Mouse (Mus musculus) forebrain, embryonic 15.5 days (tissue): Measurements from ENCODE around the gene Agpat4. TPM values are rescaled to one million over a fixed set of nuclear protein-coding genes. Genes with fewer than 3 reads are reported as not detected.

Experiments
- ATAC-seq: fragments of 200-750 bp; cut with Nextera tagmentation; replicated peaks from 2 replicates; pipeline ENCODE4 v1.8.0; 2017; ENCODE audit warnings: mild to moderate bottlenecking, moderate TSS enrichment, moderate library complexity
- H3K27ac ChIP-seq: fragments of 300-500 bp; sonication (generic); replicated peaks from 2 replicates; pipeline ENCODE4 v1.5.1; 2015; ENCODE audit warnings: mild to moderate bottlenecking, inconsistent platforms
- H3K27me3 ChIP-seq: fragments of 300-500 bp; sonication (generic); 2 replicates; pipeline ENCODE4 v1.6.1; 2015; ENCODE audit warnings: inconsistent platforms
- H3K36me3 ChIP-seq: fragments of 300-500 bp; sonication (generic); 2 replicates; pipeline ENCODE4 v1.6.1; 2015; ENCODE audit warnings: mild to moderate bottlenecking, inconsistent platforms
- H3K4me1 ChIP-seq: fragments of 300-500 bp; sonication (generic); 2 replicates; pipeline ENCODE4 v1.6.1; 2015; ENCODE audit warnings: inconsistent platforms
- H3K4me2 ChIP-seq: fragments of 300-500 bp; sonication (generic); replicated peaks from 2 replicates; pipeline ENCODE4 v1.6.1; 2015; ENCODE audit warnings: mild to moderate bottlenecking, inconsistent platforms
- H3K4me3 ChIP-seq: fragments of 300-500 bp; sonication (generic); 2 replicates; pipeline ENCODE4 v1.5.1; 2015; ENCODE audit warnings: mild to moderate bottlenecking, inconsistent platforms
- H3K9ac ChIP-seq: fragments of 300-500 bp; sonication (generic); replicated peaks from 2 replicates; pipeline ENCODE4 v1.6.1; 2015; ENCODE audit warnings: mild to moderate bottlenecking, inconsistent platforms
- H3K9me3 ChIP-seq: fragments of 300-500 bp; sonication (generic); 2 replicates; pipeline ENCODE4 v1.6.1; 2016; ENCODE audit warnings: inconsistent platforms
- WGBS: fragments of 180-500 bp; shearing (Covaris S2); methylation state at CpG from one replicate; pipeline ENCODE4 v1.1.7; 2015; ENCODE audit warnings: mixed read lengths; 5-methylcytosine and 5-hydroxymethylcytosine counted together
- polyA plus RNA-seq: library from polyadenylated mRNA; unstranded; fragments of >200 nt; fragmentation: Nextera tagmentation; extraction: Ambion mirVana; gene quantifications from 2 replicates; pipeline ENCODE4 v1.2.1, GENCODE M21; 2015

Gene Agpat4
- polyA plus RNA-seq, 1 experiment from 2014 or later: 54.7 TPM

DNA sequence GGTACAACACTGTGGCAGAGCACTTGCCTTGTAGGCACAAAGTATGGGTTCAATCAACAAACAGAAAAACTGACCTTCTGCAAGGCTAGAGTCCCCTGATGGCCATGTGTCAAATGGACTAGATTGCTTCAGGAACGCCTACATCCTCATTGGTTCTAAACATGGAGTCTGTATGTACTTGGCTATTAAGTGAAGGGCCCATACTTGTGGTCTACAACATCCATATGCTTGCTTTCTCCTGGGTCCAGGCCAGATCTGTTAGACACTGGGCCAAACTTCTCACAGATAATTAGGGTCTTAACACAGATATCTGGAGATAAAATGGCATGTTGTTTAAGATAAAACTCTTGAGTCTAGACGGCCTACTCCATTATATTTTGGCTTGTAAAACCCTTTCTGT lies 61.3 kb downstream of the Agpat4 start:
- no peak overlapping the region for H3K4me2 ChIP-seq
- H3K27ac ChIP-seq: no peak overlapping the region
- WGBS: 57% methylated on average over 2 of the region's 2 CpGs
- ATAC-seq: no peak
- peaks cover 26% of the 10 kb centered on the region for H3K4me1 ChIP-seq
- no peaks in the 10 kb centered on the region for H3K36me3 ChIP-seq
- no peak overlapping the region for H3K9ac ChIP-seq
- H3K9me3 ChIP-seq: 0 out of 2 replicates have a peak, but pooled peaks cover 2% of the 10 kb centered on the region
- no peaks in the 10 kb centered on the region for H3K27me3 ChIP-seq
- H3K4me3 ChIP-seq: no peak overlapping the region

DNA sequence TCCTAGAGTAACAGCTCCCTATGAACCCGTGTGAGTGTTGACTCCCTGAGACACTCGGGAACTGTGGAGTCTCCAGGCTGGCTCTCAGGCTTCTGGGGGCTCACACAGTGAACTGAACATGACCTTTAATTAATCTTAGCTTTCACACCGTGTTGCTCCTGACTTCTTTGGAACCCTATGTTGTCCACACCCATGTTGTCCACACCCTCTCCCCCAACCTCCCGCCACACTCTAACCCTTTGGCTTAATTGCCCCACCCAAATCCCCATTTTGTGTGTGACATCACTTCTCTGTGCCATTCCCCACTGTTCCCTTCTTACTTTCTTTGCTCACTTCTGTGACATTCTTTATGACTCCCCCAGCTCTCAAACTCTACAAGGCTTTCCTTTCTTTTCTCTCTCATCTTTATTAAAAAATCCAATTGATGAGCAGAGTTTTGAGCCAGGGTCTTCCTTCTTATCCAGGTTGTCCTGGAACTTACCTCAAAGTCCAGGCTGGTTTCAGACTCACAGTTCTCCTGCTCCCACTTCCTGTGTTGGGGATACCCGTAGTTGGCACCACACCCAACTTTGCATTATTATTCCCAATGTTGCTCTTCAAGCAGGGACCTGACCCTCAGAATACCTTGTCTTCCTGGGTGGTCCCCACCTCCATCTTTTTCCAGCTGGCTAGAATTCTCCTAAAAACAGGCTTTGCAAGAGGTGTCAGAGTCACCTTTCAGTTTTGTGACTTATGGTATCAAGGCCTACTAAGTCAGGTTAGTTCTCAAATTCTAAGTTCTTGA lies 64.4 kb downstream of the Agpat4 start:
- Histone ChIP-seq H3K27me3 (no peaks in the 10 kb centered on the region), H3K4me1 (peaks cover 36% of the 10 kb centered on the region), H3K9ac (no peak overlapping the region), H3K9me3 (no peaks in the 10 kb centered on the region), H3K27ac (no peak overlapping the region), H3K36me3 (no peaks in the 10 kb centered on the region), H3K4me2 (no peak overlapping the region), H3K4me3 (no peak overlapping the region)
- WGBS: 88% methylated on average over 5 of the region's 5 CpGs
- ATAC-seq: no peak

DNA sequence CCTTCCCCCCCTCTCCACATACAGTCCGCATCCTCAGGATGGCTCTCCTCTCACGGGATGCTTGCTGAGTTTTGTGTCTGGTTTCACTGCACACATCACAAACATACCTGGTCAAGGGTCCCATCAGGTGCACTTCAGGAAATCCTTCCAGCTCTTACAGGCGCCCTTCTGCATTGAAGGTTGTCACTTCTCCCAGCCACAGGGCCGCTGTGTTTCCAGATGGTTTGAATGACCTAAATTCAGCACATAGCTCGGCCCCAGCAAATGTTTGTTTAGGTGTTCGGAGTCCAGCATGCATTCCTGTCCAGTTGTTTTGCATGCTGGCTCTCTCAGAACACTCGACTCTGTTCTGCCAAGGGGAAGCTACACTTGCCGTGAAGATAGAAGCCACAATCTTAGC lies 65.8 kb downstream of the Agpat4 start:
- no peak for ATAC-seq
- no peaks in the 10 kb centered on the region for H3K9me3 ChIP-seq
- no peak overlapping the region for H3K27ac ChIP-seq
- H3K27me3 ChIP-seq: no peaks in the 10 kb centered on the region
- peaks cover 34% of the 10 kb centered on the region for H3K4me1 ChIP-seq
- no peak overlapping the region for H3K4me3 ChIP-seq
- WGBS: 82% methylated on average over 8 of the region's 8 CpGs
- H3K9ac ChIP-seq: no peak overlapping the region
- no peaks in the 10 kb centered on the region for H3K36me3 ChIP-seq
- H3K4me2 ChIP-seq: no peak overlapping the region

DNA sequence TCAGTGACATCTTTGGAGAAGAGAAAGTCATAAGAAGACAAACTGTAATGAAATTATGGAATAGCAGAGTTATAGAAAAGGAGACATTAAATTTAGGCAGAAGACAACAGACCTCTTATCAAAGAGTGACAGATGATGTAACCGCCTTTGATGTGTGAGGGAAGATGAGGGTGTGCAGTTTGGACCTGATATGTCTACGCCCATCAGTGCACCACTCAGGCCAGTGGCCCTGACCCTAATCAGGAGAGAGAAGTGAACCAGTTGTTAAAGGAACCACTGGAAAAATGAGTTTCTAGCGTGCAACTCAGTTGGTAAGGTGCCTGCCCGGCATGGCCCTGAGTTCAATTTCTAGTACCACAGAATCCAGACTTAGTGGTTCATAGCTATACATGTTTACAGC lies 67.4 kb downstream of the Agpat4 start:
- H3K4me2 ChIP-seq: no peak overlapping the region
- H3K36me3 ChIP-seq: no peaks in the 10 kb centered on the region
- 95% methylated on average over 4 of the region's 4 CpGs for WGBS
- no peaks in the 10 kb centered on the region for H3K9me3 ChIP-seq
- no peak overlapping the region for H3K4me3 ChIP-seq
- H3K4me1 ChIP-seq: peaks cover 19% of the 10 kb centered on the region
- no peak for ATAC-seq
- no peak overlapping the region for H3K27ac ChIP-seq
- no peak overlapping the region for H3K9ac ChIP-seq
- H3K27me3 ChIP-seq: no peaks in the 10 kb centered on the region

DNA sequence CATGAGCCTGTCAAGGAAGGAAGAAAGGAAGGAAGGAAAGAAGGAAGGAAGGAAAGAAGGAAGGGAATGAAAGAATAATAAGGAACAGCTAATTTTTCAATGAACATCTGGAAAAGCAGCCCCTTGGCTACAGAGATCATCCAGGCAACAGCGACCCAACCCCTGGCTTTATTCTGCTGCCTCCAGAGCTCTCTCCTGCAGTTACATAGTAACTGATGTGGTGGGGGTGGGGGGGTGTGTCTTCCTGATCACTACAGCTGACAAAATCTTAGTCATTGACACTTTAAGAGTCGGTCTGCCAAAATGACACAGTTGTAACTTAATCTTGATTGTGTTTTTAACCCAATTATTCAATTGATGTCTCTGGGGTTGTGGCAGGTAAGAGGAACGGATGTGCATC lies 67.8 kb downstream of the Agpat4 start:
- H3K36me3 ChIP-seq: no peaks in the 10 kb centered on the region
- H3K4me1 ChIP-seq: peaks cover 16% of the 10 kb centered on the region
- H3K4me2 ChIP-seq: no peak overlapping the region
- no peak overlapping the region for H3K4me3 ChIP-seq
- no peak for ATAC-seq
- H3K9me3 ChIP-seq: no peaks in the 10 kb centered on the region
- no peaks in the 10 kb centered on the region for H3K27me3 ChIP-seq
- no peak overlapping the region for H3K9ac ChIP-seq
- H3K27ac ChIP-seq: no peak overlapping the region
- 82% methylated on average over 3 of the region's 3 CpGs for WGBS

DNA sequence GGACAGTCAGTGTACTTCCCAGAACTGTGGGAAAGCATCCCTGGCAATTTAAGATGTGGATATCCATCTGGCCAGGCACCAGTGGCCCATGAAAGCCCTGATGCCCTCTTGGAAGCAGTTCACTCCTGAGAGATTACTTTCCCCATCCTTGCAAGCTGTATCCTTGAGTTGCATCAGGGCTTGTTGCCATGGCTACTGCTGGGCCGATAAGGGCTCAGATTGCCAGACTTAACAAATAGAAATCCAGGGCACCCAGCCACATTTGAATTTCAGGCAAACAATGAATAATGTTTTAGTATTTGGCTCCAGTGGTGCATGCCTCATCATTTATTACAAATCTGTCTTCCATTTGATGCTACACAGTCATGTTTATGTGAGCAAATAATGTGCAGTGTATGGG lies 69.3 kb downstream of the Agpat4 start:
- H3K36me3 ChIP-seq: no peaks in the 10 kb centered on the region
- no peaks in the 10 kb centered on the region for H3K9me3 ChIP-seq
- H3K4me2 ChIP-seq: no peak overlapping the region
- no peak overlapping the region for H3K9ac ChIP-seq
- peaks cover 14% of the 10 kb centered on the region for H3K4me1 ChIP-seq
- 9% methylated on average over 1 of the region's 1 CpGs for WGBS
- no peak overlapping the region for H3K4me3 ChIP-seq
- H3K27me3 ChIP-seq: no peaks in the 10 kb centered on the region
- H3K27ac ChIP-seq: peak overlapping the region; percentile 45; the same call in 1 of the 2 replicates
- 0 out of 2 replicates have a peak, but pooled peaks have one; percentile 58 for ATAC-seq

DNA sequence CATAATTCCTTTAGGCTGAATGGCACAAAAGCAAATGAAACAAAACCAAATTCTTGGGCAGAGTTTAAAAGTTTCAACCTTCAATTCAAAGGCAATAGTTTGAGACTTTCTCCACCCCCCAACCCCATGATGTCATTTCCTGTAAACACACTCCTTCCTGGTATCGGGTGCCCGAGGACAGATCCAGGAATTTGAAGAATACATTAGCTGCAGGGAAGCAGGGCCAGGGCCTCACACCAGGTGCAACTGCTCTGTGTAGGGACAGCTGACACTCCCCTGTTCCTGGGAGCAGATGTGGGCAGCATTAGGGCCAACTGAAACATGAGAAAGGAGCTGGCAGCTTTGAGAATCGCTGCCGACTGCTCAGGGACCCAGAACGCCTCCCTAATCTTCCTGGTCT lies 76.6 kb downstream of the Agpat4 start:
- H3K27me3 ChIP-seq: no peaks in the 10 kb centered on the region
- H3K36me3 ChIP-seq: 0 out of 2 replicates have a peak, but pooled peaks cover 4% of the 10 kb centered on the region
- no peak overlapping the region for H3K9ac ChIP-seq
- ATAC-seq: no peak
- 0 out of 2 replicates have a peak, but pooled peaks cover 6% of the 10 kb centered on the region for H3K4me1 ChIP-seq
- no peak overlapping the region for H3K4me2 ChIP-seq
- no peaks in the 10 kb centered on the region for H3K9me3 ChIP-seq
- no peak overlapping the region for H3K4me3 ChIP-seq
- H3K27ac ChIP-seq: no peak overlapping the region
- 66% methylated on average over 5 of the region's 5 CpGs for WGBS

DNA sequence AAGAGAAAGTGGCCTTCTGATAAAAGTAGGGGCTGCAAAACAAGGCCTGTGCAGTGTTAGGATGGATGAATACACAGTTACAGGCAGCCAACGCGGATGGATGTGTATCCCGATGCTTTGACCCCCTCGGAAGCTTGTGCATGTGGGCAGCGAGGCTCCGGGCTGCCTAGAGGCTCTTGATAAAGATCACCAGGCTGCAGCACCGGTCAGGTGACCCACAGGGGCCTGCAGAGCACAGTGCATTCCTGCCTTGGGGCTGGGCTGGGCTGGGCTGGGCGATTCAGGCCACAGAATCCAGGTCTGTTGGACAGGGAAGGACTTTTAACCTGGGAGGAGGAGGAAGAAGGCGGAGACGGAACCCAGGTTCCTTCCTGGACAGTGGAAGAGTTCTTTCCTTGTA lies 77.1 kb downstream of the Agpat4 start:
- ATAC-seq: no peak
- 87% methylated on average over 10 of the region's 10 CpGs for WGBS
- H3K27me3 ChIP-seq: no peaks in the 10 kb centered on the region
- H3K4me3 ChIP-seq: no peak overlapping the region
- 0 out of 2 replicates have a peak, but pooled peaks cover 4% of the 10 kb centered on the region for H3K36me3 ChIP-seq
- no peak overlapping the region for H3K9ac ChIP-seq
- no peak overlapping the region for H3K4me2 ChIP-seq
- H3K27ac ChIP-seq: no peak overlapping the region
- H3K9me3 ChIP-seq: no peaks in the 10 kb centered on the region
- 0 out of 2 replicates have a peak, but pooled peaks cover 8% of the 10 kb centered on the region for H3K4me1 ChIP-seq

DNA sequence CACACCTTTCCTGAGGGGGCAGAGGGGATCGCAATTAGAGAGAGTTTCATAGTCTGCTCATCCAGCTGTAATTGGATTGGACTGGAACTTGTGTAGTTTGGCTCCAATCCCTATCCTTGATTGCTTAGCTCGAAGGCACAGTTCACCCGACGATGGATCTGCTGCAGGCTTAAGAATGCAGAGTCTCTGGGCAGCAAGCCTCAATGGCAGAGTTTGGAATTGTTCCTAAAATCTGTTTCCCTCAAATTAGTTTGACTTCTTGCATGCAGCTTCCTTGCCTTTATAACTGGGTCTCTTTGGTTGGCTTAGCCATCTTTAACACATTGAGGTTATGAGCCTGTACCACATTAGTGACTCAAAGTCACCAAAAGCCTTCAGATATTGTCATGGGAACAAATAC lies 81.4 kb downstream of the Agpat4 start:
- Histone ChIP-seq H3K9ac (no peak overlapping the region), H3K9me3 (no peaks in the 10 kb centered on the region), H3K4me1 (peaks cover 27% of the 10 kb centered on the region), H3K27me3 (no peaks in the 10 kb centered on the region), H3K27ac (no peak overlapping the region), H3K4me3 (no peak overlapping the region), H3K36me3 (0 out of 2 replicates have a peak, but pooled peaks cover 4% of the 10 kb centered on the region), H3K4me2 (no peak overlapping the region)
- 61% methylated on average over 4 of the region's 4 CpGs for WGBS
- no peak for ATAC-seq

DNA sequence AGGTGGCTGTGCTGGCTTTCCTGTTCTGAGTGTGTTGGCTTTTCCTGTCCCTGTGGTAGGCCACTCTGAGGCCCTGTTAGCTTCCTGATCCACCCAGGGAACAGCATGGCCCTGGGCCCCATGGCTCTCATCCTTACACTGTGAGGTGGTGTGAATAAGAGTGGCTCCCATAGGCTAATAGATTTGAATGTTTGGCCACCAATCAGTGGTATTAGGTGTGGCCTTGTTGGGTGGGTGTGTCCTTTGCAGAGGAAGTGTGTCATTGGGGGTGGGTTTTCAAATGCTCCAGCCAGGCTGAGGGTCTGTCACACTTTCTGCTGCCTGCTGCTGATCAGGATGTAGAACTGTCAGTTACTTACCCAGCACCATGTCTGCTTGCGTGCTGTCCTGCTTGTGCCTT lies 82.6 kb downstream of the Agpat4 start:
- Histone ChIP-seq H3K9ac (no peak overlapping the region), H3K4me3 (no peak overlapping the region), H3K4me2 (no peak overlapping the region), H3K27me3 (no peaks in the 10 kb centered on the region), H3K9me3 (no peaks in the 10 kb centered on the region), H3K27ac (no peak overlapping the region), H3K36me3 (0 out of 2 replicates have a peak, but pooled peaks cover 4% of the 10 kb centered on the region), H3K4me1 (peaks cover 39% of the 10 kb centered on the region)
- no peak for ATAC-seq
- WGBS: 91% methylated on average over 1 of the region's 1 CpGs

DNA sequence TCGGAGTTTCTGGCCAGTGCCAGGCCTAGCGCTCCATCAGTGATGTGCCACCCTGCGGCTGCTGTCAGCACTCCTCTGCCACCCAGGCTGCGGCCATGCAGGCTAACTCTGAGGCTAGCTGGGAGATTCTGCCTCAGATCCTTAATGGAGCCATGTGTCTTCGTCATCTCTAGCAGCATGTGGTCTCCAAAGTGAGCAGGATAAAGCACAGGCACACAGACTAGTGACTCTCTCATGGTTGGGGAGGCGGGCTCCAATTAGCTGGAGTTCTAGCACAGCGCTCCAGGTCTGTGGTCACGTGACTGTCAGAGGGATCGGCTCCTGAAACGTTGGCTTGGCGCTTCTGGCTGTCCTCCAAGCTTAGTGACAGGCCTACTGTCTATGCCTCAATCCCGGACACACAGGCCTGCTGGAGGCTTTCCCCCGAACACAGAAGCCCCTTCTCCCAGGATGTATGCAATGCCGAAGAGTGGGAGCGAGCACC lies 85.0 kb downstream of the Agpat4 start:
- Histone ChIP-seq H3K9me3 (no peaks in the 10 kb centered on the region), H3K4me2 (no peak overlapping the region; the same call in 1 of the 2 replicates), H3K27me3 (no peaks in the 10 kb centered on the region), H3K36me3 (0 out of 2 replicates have a peak, but pooled peaks cover 4% of the 10 kb centered on the region), H3K4me1 (peaks cover 57% of the 10 kb centered on the region), H3K4me3 (no peak overlapping the region), H3K27ac (0 out of 2 replicates have a peak overlapping the region, but pooled peaks have one; percentile 12), H3K9ac (no peak overlapping the region)
- ATAC-seq: peak; percentile 77
- 27% methylated on average over 15 of the region's 15 CpGs for WGBS

DNA sequence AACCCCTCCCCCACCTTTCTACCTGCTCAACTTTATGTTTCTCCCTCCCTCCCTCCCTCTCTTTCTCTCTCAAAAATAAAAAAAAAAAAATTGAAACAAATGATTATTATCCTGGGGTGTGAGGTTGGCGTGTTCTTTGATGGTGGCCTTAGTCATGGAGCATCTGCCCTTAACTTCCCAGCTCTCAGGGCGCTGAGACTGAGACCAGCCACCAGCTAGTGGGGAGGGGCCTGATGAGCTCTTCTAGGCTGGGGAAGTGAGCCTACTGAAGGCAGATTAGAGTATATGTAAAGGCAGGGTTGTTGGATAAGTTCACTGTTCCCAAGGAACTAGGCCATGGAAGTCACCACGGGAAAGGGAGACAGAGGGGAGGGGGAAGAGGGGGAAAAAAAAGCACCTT lies 85.7 kb downstream of the Agpat4 start:
- Histone ChIP-seq H3K36me3 (no peaks in the 10 kb centered on the region), H3K9me3 (no peaks in the 10 kb centered on the region), H3K4me3 (no peak overlapping the region), H3K4me1 (peaks cover 57% of the 10 kb centered on the region), H3K27me3 (no peaks in the 10 kb centered on the region), H3K27ac (no peak overlapping the region), H3K4me2 (no peak overlapping the region), H3K9ac (no peak overlapping the region)
- 69% methylated on average over 3 of the region's 3 CpGs for WGBS
- no peak for ATAC-seq

DNA sequence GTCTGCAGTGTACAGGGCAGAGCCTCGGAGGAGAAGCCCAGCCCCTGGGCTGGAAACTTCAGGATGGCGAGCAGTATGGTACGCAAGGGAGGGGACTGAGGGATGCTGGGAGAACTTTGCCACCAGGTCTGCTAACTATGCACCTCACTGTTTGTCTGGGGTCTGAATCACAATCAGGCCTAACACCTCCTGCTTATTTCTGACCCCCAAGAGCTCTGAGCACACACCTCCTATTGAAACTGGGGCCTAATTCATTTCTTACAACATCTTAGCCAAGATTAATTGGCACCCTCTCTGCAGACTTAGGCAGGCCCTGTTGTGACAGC lies 86.1 kb downstream of the Agpat4 start:
- H3K27me3 ChIP-seq: no peaks in the 10 kb centered on the region
- no peaks in the 10 kb centered on the region for H3K9me3 ChIP-seq
- H3K4me3 ChIP-seq: no peak overlapping the region
- peaks cover 56% of the 10 kb centered on the region for H3K4me1 ChIP-seq
- no peak overlapping the region for H3K4me2 ChIP-seq
- WGBS: 74% methylated on average over 3 of the region's 3 CpGs
- H3K9ac ChIP-seq: no peak overlapping the region
- H3K27ac ChIP-seq: no peak overlapping the region
- ATAC-seq: no peak
- H3K36me3 ChIP-seq: no peaks in the 10 kb centered on the region
